Mouse (Mus musculus): Measurements from ENCODE around the gene Sec14l5. TPM values are rescaled to one million over a fixed set of nuclear protein-coding genes. Genes with fewer than 3 reads are reported as not detected.
"Not testable (repeated sequence)": the region's sequence is repeated elsewhere in the genome, so short reads cannot be mapped to it uniquely, and the experiment has no call there.

The Sec14l5 gene
- polyA plus RNA-seq, 1 experiment from 2014 or later, result 0.28 TPM

GRCm38 (mm10) chr16:5216686-5217085, 69.8 kb downstream of the Sec14l5 start:
- 75% methylated on average over 6 of the region's 6 CpGs for WGBS

GRCm38 (mm10) chr16:5217341-5218133, 70.6 kb downstream of the Sec14l5 start:
- no peak overlapping the region for H3K27ac ChIP-seq (ENCODE audit: low read depth, low read length)
- ATAC-seq (ENCODE audit: low read depth), result no peak
- H3K4me1 ChIP-seq (ENCODE audit: control insufficient read depth, insufficient read depth, low read length), result no peaks in the 10 kb centered on the region
- no peaks in the 10 kb centered on the region for H3K9me3 ChIP-seq (ENCODE audit: control insufficient read depth, low read length)
- no peak overlapping the region for H3K4me3 ChIP-seq (ENCODE audit: low read depth, low read length)
- H3K27me3 ChIP-seq (ENCODE audit: control insufficient read depth, insufficient read depth, low read length), result no peaks in the 10 kb centered on the region
- H3K9ac ChIP-seq (replicated peaks; ENCODE audit: low read depth, low read length), result no peak overlapping the region
- no peaks in the 10 kb centered on the region for H3K36me3 ChIP-seq (ENCODE audit: control insufficient read depth, insufficient read depth, low read length)
- 73% methylated on average over 5 of the region's 5 CpGs for WGBS
- no peak overlapping the region for H3K4me2 ChIP-seq (ENCODE audit: low read depth, low read length)

More at GRCm38 (mm10) chr16:5216686-5217085, 69.8 kb downstream of the Sec14l5 start:
- Histone ChIP-seq H3K27ac (ENCODE audit: low read depth, low read length) (no peak overlapping the region), H3K36me3 (ENCODE audit: control insufficient read depth, insufficient read depth, low read length) (no peaks in the 10 kb centered on the region), H3K9ac (replicated peaks; ENCODE audit: low read depth, low read length) (no peak overlapping the region), H3K4me1 (ENCODE audit: control insufficient read depth, insufficient read depth, low read length) (no peaks in the 10 kb centered on the region), H3K9me3 (ENCODE audit: control insufficient read depth, low read length) (no peaks in the 10 kb centered on the region), H3K27me3 (ENCODE audit: control insufficient read depth, insufficient read depth, low read length) (no peaks in the 10 kb centered on the region), H3K4me3 (ENCODE audit: low read depth, low read length) (no peak overlapping the region), H3K4me2 (ENCODE audit: low read depth, low read length) (no peak overlapping the region)
- no peak for ATAC-seq (ENCODE audit: low read depth)

- Histone ChIP-seq H3K4me1 (ENCODE audit: control insufficient read depth, insufficient read depth, low read length) (no peaks in the 10 kb centered on the region), H3K36me3 (ENCODE audit: control insufficient read depth, insufficient read depth, low read length) (no peaks in the 10 kb centered on the region), H3K9me3 (ENCODE audit: control insufficient read depth, low read length) (no peaks in the 10 kb centered on the region), H3K4me2 (ENCODE audit: low read depth, low read length) (no peak overlapping the region), H3K4me3 (ENCODE audit: low read depth, low read length) (no peak overlapping the region), H3K27ac (ENCODE audit: low read depth, low read length) (no peak overlapping the region), H3K9ac (replicated peaks; ENCODE audit: low read depth, low read length) (no peak overlapping the region), H3K27me3 (ENCODE audit: control insufficient read depth, insufficient read depth, low read length) (no peaks in the 10 kb centered on the region)
- 54% methylated on average over 4 of the region's 4 CpGs for WGBS
- ATAC-seq (ENCODE audit: low read depth), result no peak
Measured at GRCm38 (mm10) chr16:5221403-5221802, 74.5 kb downstream of the Sec14l5 start.

GRCm38 (mm10) chr16:5222140-5222539, 75.2 kb downstream of the Sec14l5 start, which contains the start of gene AU021092:
AU021092 (minus strand) TSS chr16:5222299.
- H3K4me2 ChIP-seq (ENCODE audit: low read depth, low read length), result no peak within 1 kb of the TSS
- no peaks in the 10 kb centered on the region for H3K9me3 ChIP-seq (ENCODE audit: control insufficient read depth, low read length)
- 79% methylated on average over 6 of the region's 6 CpGs for WGBS
- no peaks in the 10 kb centered on the region for H3K36me3 ChIP-seq (ENCODE audit: control insufficient read depth, insufficient read depth, low read length)
- H3K27me3 ChIP-seq (ENCODE audit: control insufficient read depth, insufficient read depth, low read length), result no peaks in the 10 kb centered on the region
- ATAC-seq (ENCODE audit: low read depth), result no peak
- H3K4me3 ChIP-seq (ENCODE audit: low read depth, low read length), result no peak within 1 kb of the TSS
- H3K27ac ChIP-seq (ENCODE audit: low read depth, low read length), result no peak within 1 kb of the TSS
- H3K9ac ChIP-seq (replicated peaks; ENCODE audit: low read depth, low read length), result no peak within 1 kb of the TSS
- no peaks in the 10 kb centered on the region for H3K4me1 ChIP-seq (ENCODE audit: control insufficient read depth, insufficient read depth, low read length)

GRCm38 (mm10) chr16:5226534-5226933, 79.6 kb downstream of the Sec14l5 start:
- not testable (repeated sequence) for H3K4me1 ChIP-seq (ENCODE audit: control insufficient read depth, insufficient read depth, low read length); H3K27ac ChIP-seq (ENCODE audit: low read depth, low read length); H3K9me3 ChIP-seq (ENCODE audit: control insufficient read depth, low read length); H3K4me2 ChIP-seq (ENCODE audit: low read depth, low read length); ATAC-seq (ENCODE audit: low read depth); H3K36me3 ChIP-seq (ENCODE audit: control insufficient read depth, insufficient read depth, low read length); H3K27me3 ChIP-seq (ENCODE audit: control insufficient read depth, insufficient read depth, low read length); H3K9ac ChIP-seq (replicated peaks; ENCODE audit: low read depth, low read length); H3K4me3 ChIP-seq (ENCODE audit: low read depth, low read length)
- whole genome bisulfite sequencing, result 11% methylated on average over 1 of the region's 1 CpGs

- not testable (repeated sequence) for H3K4me1 ChIP-seq (ENCODE audit: control insufficient read depth, insufficient read depth, low read length); ATAC-seq (ENCODE audit: low read depth); H3K9me3 ChIP-seq (ENCODE audit: control insufficient read depth, low read length); H3K9ac ChIP-seq (replicated peaks; ENCODE audit: low read depth, low read length); H3K27me3 ChIP-seq (ENCODE audit: control insufficient read depth, insufficient read depth, low read length); H3K27ac ChIP-seq (ENCODE audit: low read depth, low read length); H3K36me3 ChIP-seq (ENCODE audit: control insufficient read depth, insufficient read depth, low read length); H3K4me3 ChIP-seq (ENCODE audit: low read depth, low read length); H3K4me2 ChIP-seq (ENCODE audit: low read depth, low read length)
- 86% methylated on average over 19 of the region's 19 CpGs for WGBS
Measured at GRCm38 (mm10) chr16:5227501-5227900, 80.6 kb downstream of the Sec14l5 start.

- H3K27ac ChIP-seq (ENCODE audit: low read depth, low read length); ATAC-seq (ENCODE audit: low read depth); H3K4me1 ChIP-seq (ENCODE audit: control insufficient read depth, insufficient read depth, low read length); H3K4me2 ChIP-seq (ENCODE audit: low read depth, low read length); H3K9me3 ChIP-seq (ENCODE audit: control insufficient read depth, low read length); H3K9ac ChIP-seq (replicated peaks; ENCODE audit: low read depth, low read length); H3K36me3 ChIP-seq (ENCODE audit: control insufficient read depth, insufficient read depth, low read length); H3K27me3 ChIP-seq (ENCODE audit: control insufficient read depth, insufficient read depth, low read length); H3K4me3 ChIP-seq (ENCODE audit: low read depth, low read length): not testable (repeated sequence)
- 80% methylated on average over 3 of the region's 3 CpGs for WGBS
Measured at GRCm38 (mm10) chr16:5228103-5228502, 81.2 kb downstream of the Sec14l5 start.

- H3K4me3 ChIP-seq (ENCODE audit: low read depth, low read length), result peak overlapping the region; percentile 83; the same call in 1 of the 2 replicates
- H3K27me3 ChIP-seq (ENCODE audit: control insufficient read depth, insufficient read depth, low read length), result no peaks in the 10 kb centered on the region
- H3K9me3 ChIP-seq (ENCODE audit: control insufficient read depth, low read length), result no peaks in the 10 kb centered on the region
- 0 out of 2 replicates have a peak, but pooled peaks cover 3% of the 10 kb centered on the region for H3K4me1 ChIP-seq (ENCODE audit: control insufficient read depth, insufficient read depth, low read length)
- 0 out of 2 replicates have a peak, but pooled peaks have one; percentile 18 for ATAC-seq (ENCODE audit: low read depth)
- H3K4me2 ChIP-seq (ENCODE audit: low read depth, low read length), result peak overlapping the region; percentile 65
- no peak overlapping the region for H3K9ac ChIP-seq (replicated peaks; ENCODE audit: low read depth, low read length)
- H3K36me3 ChIP-seq (ENCODE audit: control insufficient read depth, insufficient read depth, low read length), result 0 out of 2 replicates have a peak, but pooled peaks cover 4% of the 10 kb centered on the region
- H3K27ac ChIP-seq (ENCODE audit: low read depth, low read length), result no peak overlapping the region
- 72% methylated on average over 4 of the region's 4 CpGs for WGBS
Measured at GRCm38 (mm10) chr16:5232982-5233381, 86.1 kb downstream of the Sec14l5 start.
